Mouse (Mus musculus) intestine, embryonic 14.5 days (tissue): ENCODE results near the gene Pold3. TPM values are rescaled to one million over a fixed set of nuclear protein-coding genes. Genes with fewer than 3 reads are reported as not detected.

ENCODE experiments used
- ATAC-seq: fragments of 200-750 bp; cut with Nextera tagmentation; replicated peaks from 2 replicates; pipeline ENCODE4 v1.8.0; 2017; ENCODE audit warnings: low read depth, moderate number of reproducible peaks, moderate TSS enrichment, moderate library complexity; ENCODE audit not compliant: low FRiP score, low TSS enrichment
- DNase-seq: peaks from one replicate; pipeline ENCODE4 v3.0.0-alpha.2; 2018; ENCODE audit warnings: low spot score
- H3K27ac ChIP-seq: fragments of 300-500 bp; sonication (generic); 2 replicates; pipeline ENCODE4 v1.5.1; 2014; ENCODE audit warnings: low read depth, mild to moderate bottlenecking, control low read depth
- H3K27me3 ChIP-seq: fragments of 300-500 bp; sonication (generic); replicated peaks from 2 replicates; pipeline ENCODE4 v1.6.1; 2014; ENCODE audit warnings: low read length, control low read depth; ENCODE audit not compliant: control insufficient read depth, insufficient read depth
- H3K36me3 ChIP-seq: fragments of 300-500 bp; sonication (generic); 2 replicates; pipeline ENCODE4 v1.6.1; 2014; ENCODE audit warnings: low read length, control low read depth; ENCODE audit not compliant: control insufficient read depth, insufficient read depth
- H3K4me1 ChIP-seq: fragments of 300-500 bp; sonication (generic); replicated peaks from 2 replicates; pipeline ENCODE4 v1.6.1; 2014; ENCODE audit warnings: low read length, control low read depth, mixed read lengths; ENCODE audit not compliant: control insufficient read depth, insufficient read depth
- H3K4me2 ChIP-seq: fragments of 300-500 bp; sonication (generic); 2 replicates; pipeline ENCODE4 v1.6.1; 2014; ENCODE audit warnings: low read length
- H3K4me3 ChIP-seq: fragments of 300-500 bp; sonication (generic); 2 replicates; pipeline ENCODE4 v1.5.1; 2014; ENCODE audit warnings: low read depth, low read length, control low read depth, mixed read lengths
- H3K9ac ChIP-seq: fragments of 300-500 bp; sonication (generic); 2 replicates; pipeline ENCODE4 v1.6.1; 2014; ENCODE audit warnings: mild to moderate bottlenecking, low read length
- H3K9me3 ChIP-seq: fragments of 300-500 bp; sonication (generic); 2 replicates; pipeline ENCODE4 v1.6.1; 2016; ENCODE audit warnings: low read length, control low read depth; ENCODE audit not compliant: control insufficient read depth
- WGBS: fragments of 180-500 bp; shearing (Covaris S2); extraction: QIAGEN DNeasy Blood & Tissue Kit; methylation state at CpG from one replicate; pipeline ENCODE4 v1.1.7; 2014; 5-methylcytosine and 5-hydroxymethylcytosine counted together
- polyA plus RNA-seq: library from polyadenylated mRNA; unstranded; fragments of >200 nt; fragmentation: Nextera tagmentation; extraction: Ambion mirVana; gene quantifications from 2 replicates; pipeline ENCODE4 v1.2.1, GENCODE M21; 2014

Pold3 gene
- polyA plus RNA-seq, 1 experiment from 2014 or later: 64.8 TPM

DNA sequence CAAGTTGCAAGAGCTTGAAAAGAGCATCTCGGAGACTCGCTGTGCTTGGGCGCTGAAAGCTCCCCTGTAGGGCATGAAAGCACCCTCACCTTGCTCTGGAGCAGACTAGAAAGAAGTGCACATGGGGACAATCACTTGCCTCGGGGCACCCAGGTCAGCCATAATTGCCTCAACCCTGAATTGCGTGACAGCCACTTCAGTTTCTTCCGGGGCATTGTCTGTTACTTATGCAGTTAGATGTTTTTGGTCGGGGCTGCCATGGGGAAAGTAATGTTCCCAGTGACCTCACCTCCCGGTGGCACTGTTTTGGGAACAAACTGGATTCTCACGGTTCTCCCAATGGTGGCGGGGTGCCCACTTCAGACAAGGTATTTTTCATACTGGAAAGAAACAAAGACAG, 28.7 kb upstream of the Pold3 start:
- Histone ChIP-seq H3K4me2 (no peak overlapping the region), H3K9me3 (no peaks in the 10 kb centered on the region), H3K27me3 (no peaks in the 10 kb centered on the region), H3K36me3 (no peaks in the 10 kb centered on the region), H3K4me1 (no peaks in the 10 kb centered on the region; the same call in 1 of the 2 replicates), H3K27ac (no peak overlapping the region), H3K4me3 (no peak overlapping the region), H3K9ac (no peak overlapping the region)
- ATAC-seq: no peak
- WGBS: 65% methylated on average over 10 of the region's 10 CpGs
- DNase-seq: peak; percentile 46

- H3K27me3 ChIP-seq: no peaks in the 10 kb centered on the region
- 91% methylated on average over 4 of the region's 4 CpGs for WGBS
- ATAC-seq (no peak), DNase-seq (peak; percentile 46)
- no peaks in the 10 kb centered on the region for H3K9me3 ChIP-seq
- no peaks in the 10 kb centered on the region; the same call in 1 of the 2 replicates for H3K4me1 ChIP-seq
- H3K4me2 ChIP-seq: no peak overlapping the region
- H3K36me3 ChIP-seq: no peaks in the 10 kb centered on the region
- no peak overlapping the region for H3K27ac ChIP-seq
- H3K9ac ChIP-seq: no peak overlapping the region
- no peak overlapping the region for H3K4me3 ChIP-seq
Observed at GRCm38 (mm10) chr7:100148586-100148985, 27.2 kb upstream of the Pold3 start.

GRCm38 (mm10) chr7:100140591-100140990, 19.2 kb upstream of the Pold3 start:
- WGBS: 69% methylated on average over 1 of the region's 1 CpGs
- H3K9me3 ChIP-seq: no peaks in the 10 kb centered on the region
- no peaks in the 10 kb centered on the region for H3K27me3 ChIP-seq
- DNase-seq: no peak
- H3K4me2 ChIP-seq: no peak overlapping the region
- H3K4me1 ChIP-seq: no peaks in the 10 kb centered on the region
- H3K27ac ChIP-seq: no peak overlapping the region
- H3K4me3 ChIP-seq: no peak overlapping the region
- H3K9ac ChIP-seq: no peak overlapping the region
- no peak for ATAC-seq
- no peaks in the 10 kb centered on the region for H3K36me3 ChIP-seq

DNA sequence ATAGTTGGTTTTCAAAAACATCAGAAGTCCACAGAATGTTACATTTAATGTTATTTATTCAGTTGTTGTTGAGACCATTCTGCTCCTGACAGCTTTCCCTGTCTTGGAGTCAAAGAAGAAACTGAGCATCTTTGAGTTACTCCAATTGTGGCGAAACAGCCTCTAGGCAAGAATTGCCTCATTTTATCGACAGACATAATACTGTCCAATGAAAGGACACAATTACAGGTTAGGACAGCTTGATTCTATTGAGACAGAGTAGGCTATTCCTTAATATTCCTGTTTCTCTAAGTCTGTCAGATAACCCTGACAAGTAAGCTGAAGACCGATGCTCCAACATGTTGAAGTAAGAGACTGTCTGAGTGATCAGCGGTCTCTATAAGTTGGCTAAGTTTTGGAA, 16.7 kb upstream of the Pold3 start:
- no peaks in the 10 kb centered on the region for H3K36me3 ChIP-seq
- H3K4me1 ChIP-seq: no peaks in the 10 kb centered on the region
- H3K4me3 ChIP-seq: no peak overlapping the region
- ATAC-seq: no peak
- H3K27me3 ChIP-seq: no peaks in the 10 kb centered on the region
- H3K27ac ChIP-seq: no peak overlapping the region
- no peak overlapping the region for H3K9ac ChIP-seq
- H3K9me3 ChIP-seq: no peaks in the 10 kb centered on the region
- DNase-seq: peak; percentile 2
- H3K4me2 ChIP-seq: no peak overlapping the region
- WGBS: 96% methylated on average over 4 of the region's 4 CpGs

DNA sequence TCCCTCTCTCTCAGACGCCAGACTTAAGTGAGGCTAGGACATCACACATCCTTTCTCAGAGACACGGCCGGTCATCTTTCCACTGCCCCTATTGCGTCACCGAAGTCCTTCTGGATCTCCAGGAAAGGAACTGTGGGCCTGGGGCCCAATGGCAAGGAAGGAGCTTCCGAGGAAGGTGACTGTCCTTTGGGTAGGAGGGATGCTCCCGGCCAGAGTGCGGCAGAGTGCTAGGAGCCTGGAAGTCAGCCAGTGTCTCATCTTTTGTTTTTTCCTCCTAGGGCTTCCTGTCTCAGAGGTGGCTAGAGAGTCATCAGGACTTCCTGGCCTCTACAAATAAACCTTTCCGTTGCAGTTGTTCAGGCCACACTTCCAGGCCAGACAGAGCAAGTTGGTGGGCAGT, 15.7 kb upstream of the Pold3 start:
- ATAC-seq (no peak), DNase-seq (peak; percentile 18)
- Histone ChIP-seq H3K9ac (no peak overlapping the region), H3K27ac (no peak overlapping the region), H3K9me3 (no peaks in the 10 kb centered on the region), H3K27me3 (no peaks in the 10 kb centered on the region), H3K4me2 (no peak overlapping the region), H3K4me3 (no peak overlapping the region), H3K4me1 (0 out of 2 replicates have a peak, but pooled peaks cover 1% of the 10 kb centered on the region), H3K36me3 (no peaks in the 10 kb centered on the region)
- WGBS: 79% methylated on average over 9 of the region's 9 CpGs

DNA sequence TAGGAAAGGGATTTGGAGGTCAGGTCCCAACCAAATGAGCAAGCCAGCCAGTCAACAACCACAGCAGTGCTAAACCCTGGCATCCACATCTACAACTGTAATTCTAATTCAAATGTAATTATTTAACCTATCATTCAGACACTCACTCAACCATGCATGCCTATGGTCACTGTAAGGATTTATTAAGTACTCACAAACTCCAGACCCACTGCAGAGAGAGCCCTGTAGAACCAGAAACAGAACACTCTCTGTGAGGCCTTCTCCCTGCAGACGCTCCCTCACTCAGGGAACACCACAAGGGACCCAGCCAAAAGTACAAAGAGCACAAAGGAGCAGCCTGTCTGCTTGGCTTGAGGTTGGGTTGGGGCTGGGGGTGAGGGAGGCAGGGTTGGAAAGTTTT, 11.0 kb upstream of the Pold3 start:
- H3K4me1 ChIP-seq: 0 out of 2 replicates have a peak, but pooled peaks cover 2% of the 10 kb centered on the region
- H3K9me3 ChIP-seq: no peaks in the 10 kb centered on the region
- WGBS: 69% methylated on average over 1 of the region's 1 CpGs
- H3K4me2 ChIP-seq: no peak overlapping the region
- no peak overlapping the region for H3K9ac ChIP-seq
- no peaks in the 10 kb centered on the region for H3K36me3 ChIP-seq
- peak; percentile 53; the same call in 1 of the 2 replicates for ATAC-seq
- peak; percentile 48 for DNase-seq
- H3K27me3 ChIP-seq: no peaks in the 10 kb centered on the region
- peak overlapping the region; percentile 11; the same call in 1 of the 2 replicates for H3K27ac ChIP-seq
- no peak overlapping the region for H3K4me3 ChIP-seq

DNA sequence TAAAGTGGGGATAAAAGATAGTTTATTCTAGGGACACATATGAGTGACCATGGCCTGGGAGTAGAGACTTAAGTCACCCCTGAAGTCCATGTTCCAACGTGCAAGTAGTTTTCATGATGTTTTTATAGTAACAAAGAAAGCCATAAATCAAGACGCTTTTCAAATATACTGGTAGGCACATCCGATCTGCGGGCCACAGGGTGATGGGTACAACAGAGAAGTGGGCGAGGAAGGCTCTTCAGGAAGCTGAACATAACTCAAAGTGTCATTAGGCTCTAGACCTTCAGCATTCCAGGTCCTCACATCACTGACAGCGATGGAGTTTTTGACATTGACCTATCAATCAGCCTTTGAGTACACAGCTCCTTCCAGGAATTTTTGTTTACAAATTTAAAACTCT, 9.2 kb upstream of the Pold3 start:
- H3K4me3 ChIP-seq: no peak overlapping the region
- no peak overlapping the region for H3K9ac ChIP-seq
- H3K27ac ChIP-seq: no peak overlapping the region
- no peak overlapping the region for H3K4me2 ChIP-seq
- DNase-seq (peak; percentile 40), ATAC-seq (no peak)
- 0 out of 2 replicates have a peak, but pooled peaks cover 2% of the 10 kb centered on the region for H3K4me1 ChIP-seq
- H3K9me3 ChIP-seq: no peaks in the 10 kb centered on the region
- H3K27me3 ChIP-seq: no peaks in the 10 kb centered on the region
- H3K36me3 ChIP-seq: no peaks in the 10 kb centered on the region
- WGBS: 39% methylated on average over 6 of the region's 6 CpGs

DNA sequence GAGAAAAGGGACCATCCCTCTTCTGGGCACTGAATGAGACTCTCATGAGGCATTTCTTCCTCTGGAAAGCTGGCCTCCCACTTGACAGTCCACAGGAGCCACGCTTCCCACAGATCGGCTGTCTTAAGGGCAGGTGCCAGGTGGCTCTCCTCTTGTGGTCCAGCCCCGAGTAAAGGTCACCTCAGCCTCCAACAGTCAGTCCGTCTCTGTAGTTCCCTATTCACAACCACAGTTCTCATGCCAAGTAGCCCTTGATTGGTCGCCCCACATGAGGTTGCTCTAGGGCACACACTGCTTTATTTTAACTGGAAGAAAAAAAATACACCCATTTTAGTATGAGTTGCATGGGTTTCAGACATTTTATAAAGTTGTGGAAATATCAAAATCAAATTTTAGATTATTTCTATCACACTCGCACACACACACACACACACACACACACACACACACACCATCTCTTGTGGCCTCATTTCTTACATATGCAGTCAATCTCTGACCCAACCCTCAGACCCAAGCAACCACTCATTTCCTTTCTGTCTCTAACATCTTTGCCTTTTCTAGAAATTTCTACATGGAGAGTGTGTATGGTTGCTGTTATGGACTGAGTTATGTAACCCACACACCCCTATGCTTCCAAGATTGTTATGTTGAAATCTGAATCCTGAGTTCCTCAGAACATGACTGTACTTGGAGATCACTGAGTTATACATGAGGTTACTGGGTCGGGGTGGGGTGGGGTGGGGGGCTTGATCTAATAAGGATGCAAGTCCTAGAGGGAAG, 7.1 kb upstream of the Pold3 start:
- Histone ChIP-seq H3K9ac (no peak overlapping the region), H3K27ac (no peak overlapping the region), H3K9me3 (no peaks in the 10 kb centered on the region), H3K36me3 (no peaks in the 10 kb centered on the region), H3K4me3 (no peak overlapping the region), H3K4me1 (peaks cover 7% of the 10 kb centered on the region), H3K27me3 (no peaks in the 10 kb centered on the region), H3K4me2 (no peak overlapping the region)
- WGBS: 79% methylated on average over 7 of the region's 7 CpGs
- DNase-seq (no peak), ATAC-seq (no peak)

GRCm38 (mm10) chr7:100126514-100126913, 5.1 kb upstream of the Pold3 start:
- H3K27me3 ChIP-seq: no peaks in the 10 kb centered on the region
- H3K4me2 ChIP-seq: no peak overlapping the region
- DNase-seq (no peak), ATAC-seq (peak; percentile 64)
- H3K9me3 ChIP-seq: no peaks in the 10 kb centered on the region
- no peak overlapping the region for H3K4me3 ChIP-seq
- no peak overlapping the region for H3K27ac ChIP-seq
- peaks cover 8% of the 10 kb centered on the region for H3K4me1 ChIP-seq
- no peaks in the 10 kb centered on the region for H3K36me3 ChIP-seq
- 67% methylated on average over 7 of the region's 7 CpGs for WGBS
- no peak overlapping the region for H3K9ac ChIP-seq
